Mouse (Mus musculus) kidney, adult 8-10 months (tissue): ENCODE data around the gene Spag9.
A peak's percentile ranks its signal among the peaks of the same experiment; 100 is the strongest.

ENCODE experiments used
- DNase-seq, 2 experiments: peaks; one replicate each; pipeline ENCODE4 v3.0.0; 2022

The Spag9 gene

DNA sequence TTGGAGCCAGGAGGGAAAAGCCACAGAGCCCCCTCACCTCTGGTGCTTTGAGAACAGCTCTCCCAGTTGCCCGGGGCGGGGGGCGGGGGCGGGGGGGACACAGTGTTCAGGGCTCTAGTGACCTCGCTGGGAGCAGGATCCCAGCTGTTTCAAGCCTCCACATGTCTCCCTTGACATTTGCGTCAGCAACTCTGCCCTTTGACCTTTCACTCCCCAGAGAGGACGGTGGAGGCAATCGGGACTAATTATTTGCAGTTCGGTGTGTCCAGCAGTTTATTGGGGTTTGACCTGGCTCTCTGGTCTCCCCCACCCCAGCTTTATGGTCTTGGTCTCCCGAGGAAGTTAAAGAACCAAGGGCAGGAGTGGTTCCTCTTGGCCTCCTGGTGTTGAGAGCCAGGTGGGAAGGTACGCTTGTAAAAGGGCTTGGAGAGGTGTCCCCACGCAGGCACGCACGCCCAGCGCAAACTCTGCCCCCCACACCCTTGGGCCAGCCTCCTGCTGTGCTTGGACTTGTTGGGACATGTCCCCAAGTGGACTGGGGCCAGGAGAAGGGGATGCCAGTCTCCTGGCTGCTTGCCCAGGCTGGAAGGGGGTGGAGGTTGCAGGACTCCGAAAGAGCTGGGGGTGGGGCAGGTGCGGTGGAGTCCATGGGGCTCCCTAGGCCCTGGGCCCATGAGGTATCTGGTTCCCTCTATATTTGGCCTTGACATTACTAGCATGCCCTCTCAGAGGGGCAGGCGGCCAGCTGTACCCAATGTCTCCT, 138.4 kb downstream of the Spag9 start:
- DNase-seq: peak; percentile 95 to 96

- peak in 1 of 2 experiments; percentile 52 for DNase-seq
These were observed 139.7 kb downstream of the Spag9 start for GRCm38 (mm10) chr11:94135581-94136001.

DNA sequence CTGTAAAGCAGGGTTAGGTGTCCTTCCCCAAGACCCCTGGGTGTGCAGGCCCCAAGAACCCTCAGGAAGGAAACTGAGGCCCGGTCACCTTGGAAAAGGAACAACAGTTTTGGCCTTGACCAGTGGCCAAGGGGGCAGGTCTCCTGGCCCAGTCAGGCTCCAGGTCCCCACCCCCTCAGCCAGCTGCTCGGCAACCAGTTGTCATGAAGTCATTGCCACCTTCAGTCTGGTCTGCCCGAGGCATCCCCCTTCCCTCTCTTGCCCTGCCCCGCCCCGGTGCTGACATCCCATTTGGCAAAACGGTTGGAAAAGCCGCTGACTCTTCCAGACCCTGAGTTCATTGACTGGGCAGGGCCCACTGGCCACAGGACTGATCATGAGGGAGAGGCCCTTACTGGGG, 140.8 kb downstream of the Spag9 start:
- peak; percentile 66 to 71 for DNase-seq

DNA sequence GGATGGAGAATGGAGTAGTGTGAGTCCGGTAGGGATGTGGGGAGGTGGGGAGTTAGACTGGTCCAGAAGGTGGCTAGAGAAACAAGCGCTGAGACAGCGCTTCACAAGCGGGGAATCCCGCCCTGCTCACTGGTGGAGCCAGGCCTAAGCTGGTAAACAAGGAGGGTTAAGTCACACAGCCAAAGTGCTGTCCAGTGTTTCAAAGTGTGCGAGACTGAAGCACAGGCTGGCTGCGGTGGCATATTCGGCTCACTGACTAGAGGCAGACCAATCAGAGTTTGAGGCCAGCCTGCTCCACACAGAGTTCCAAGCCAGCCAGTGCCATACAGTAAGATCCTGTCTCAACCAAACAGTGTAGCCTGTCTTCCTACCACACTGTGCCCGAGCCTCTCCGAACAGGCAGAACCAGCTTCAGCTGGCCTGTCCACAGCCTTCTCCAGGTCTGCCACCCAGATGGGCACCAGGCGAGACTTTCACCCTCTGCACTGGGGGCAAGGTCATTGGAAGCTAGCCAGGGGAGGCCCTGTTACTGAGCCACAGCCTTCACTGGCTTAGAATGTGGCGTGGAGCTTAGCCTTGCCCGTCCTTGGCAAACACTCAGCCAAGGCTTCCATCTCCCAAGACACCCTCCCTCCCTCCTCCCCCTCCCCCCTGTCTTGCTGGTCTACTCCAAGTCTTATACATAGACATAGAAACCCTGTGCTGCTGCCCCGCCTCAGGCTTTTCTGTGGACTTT, 141.6 kb downstream of the Spag9 start:
- DNase-seq: peak; percentile 94 to 96

DNA sequence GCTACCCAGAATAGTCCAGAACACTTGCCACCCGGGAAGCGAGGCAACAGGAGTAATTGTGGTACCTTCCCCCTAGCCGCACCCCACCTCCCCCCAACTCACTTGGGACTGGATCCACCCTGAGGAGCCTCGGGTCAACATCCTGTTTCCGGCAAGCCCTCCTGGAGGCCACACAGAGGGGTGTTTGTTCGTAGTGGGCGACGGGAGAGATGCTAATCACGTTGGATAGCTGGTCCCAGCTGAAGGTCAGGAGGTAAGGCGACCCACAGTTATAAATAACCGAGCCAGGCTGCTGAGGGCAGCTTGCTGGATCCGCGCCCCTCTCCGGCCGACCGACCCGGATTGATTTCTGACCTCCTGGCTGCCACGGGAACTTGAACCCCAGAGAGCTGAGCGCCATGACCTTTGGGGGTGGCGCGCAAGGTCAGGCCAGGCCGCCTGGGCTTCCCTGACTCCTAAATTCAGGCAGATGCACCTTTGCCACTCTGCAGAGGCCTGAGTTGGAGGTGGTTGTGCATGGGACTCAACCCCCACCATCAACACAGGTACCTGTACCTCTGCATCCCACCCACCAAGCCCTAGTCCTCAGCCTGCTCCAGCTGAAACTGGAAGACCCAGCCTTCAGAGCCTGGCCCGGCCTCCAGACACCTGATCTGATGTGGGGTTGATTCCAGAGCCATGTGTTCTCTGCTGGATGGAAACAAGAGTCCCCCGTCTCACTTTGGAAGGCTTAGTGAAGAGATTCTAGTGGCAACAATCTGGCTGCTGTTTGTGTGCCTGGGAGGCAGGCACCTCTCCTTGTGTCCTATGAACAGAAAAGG, 142.7 kb downstream of the Spag9 start:
- peak; percentile 77 to 82 for DNase-seq

GRCm38 (mm10) chr11:94139232-94139620, 143.3 kb downstream of the Spag9 start:
- no peak for DNase-seq

DNA sequence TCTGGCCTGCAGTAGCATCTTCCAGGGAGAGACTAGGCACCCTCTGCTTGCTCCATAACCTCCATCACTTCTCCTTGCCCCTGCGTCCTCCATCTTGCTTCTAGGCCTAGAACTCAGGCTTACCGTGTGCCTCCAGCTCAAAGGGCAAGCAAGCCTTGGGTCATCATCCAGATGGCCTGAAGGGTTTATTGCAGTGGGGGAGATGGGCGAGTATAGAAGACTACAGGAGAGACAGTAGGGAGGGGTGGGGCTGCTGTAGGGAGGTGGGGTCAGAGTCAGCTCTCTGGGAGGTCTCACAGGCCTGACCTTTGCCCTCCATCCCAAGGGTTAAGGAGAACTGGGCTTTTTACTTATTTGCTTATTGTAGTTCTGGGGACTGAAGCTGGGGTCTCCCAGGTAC, 144.6 kb downstream of the Spag9 start:
- no peak for DNase-seq

- no peak for DNase-seq
These were observed 145.7 kb downstream of the Spag9 start for GRCm38 (mm10) chr11:94141564-94141963.

GRCm38 (mm10) chr11:94143336-94143735, 147.4 kb downstream of the Spag9 start:
- no peak for DNase-seq

DNA sequence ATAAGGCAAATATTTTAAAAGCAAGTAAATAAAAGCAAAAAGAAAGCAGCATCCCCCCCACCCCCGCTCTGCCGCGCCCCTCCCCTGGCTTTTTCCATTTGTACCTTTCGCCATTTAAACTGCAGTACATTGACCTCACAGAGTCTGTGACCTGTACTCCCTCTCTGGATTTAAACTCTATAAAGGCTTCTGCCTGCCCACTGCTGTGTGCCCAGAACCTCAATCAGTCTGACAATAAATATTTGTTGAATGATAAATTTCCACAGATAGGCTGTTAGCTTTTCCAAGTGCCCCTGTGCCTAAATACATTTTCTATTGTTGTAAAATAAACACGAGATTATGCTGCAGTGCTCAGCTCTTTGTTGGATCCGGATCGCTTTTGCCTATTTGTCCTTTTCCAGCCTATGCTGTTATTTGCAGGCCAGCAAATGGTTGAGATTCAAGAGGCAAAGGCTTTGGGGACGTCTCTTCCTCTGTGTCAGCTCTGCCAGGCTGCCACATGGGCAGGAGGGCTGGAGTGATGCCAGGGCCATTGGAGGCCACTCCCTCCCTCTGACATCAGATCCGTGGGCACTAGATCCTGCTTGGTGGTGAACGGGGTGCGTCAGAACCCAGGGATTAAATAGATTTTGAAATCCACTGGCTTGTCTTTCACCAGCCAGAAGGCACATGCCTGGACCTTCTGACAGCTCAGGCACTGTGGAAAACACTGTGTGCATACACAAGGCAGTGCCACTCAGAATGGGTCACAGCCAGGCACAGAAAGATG, 149.1 kb downstream of the Spag9 start:
- DNase-seq: peak; percentile 80 to 87

- DNase-seq: no peak
These were observed 150.2 kb downstream of the Spag9 start for GRCm38 (mm10) chr11:94146049-94146605.

DNA sequence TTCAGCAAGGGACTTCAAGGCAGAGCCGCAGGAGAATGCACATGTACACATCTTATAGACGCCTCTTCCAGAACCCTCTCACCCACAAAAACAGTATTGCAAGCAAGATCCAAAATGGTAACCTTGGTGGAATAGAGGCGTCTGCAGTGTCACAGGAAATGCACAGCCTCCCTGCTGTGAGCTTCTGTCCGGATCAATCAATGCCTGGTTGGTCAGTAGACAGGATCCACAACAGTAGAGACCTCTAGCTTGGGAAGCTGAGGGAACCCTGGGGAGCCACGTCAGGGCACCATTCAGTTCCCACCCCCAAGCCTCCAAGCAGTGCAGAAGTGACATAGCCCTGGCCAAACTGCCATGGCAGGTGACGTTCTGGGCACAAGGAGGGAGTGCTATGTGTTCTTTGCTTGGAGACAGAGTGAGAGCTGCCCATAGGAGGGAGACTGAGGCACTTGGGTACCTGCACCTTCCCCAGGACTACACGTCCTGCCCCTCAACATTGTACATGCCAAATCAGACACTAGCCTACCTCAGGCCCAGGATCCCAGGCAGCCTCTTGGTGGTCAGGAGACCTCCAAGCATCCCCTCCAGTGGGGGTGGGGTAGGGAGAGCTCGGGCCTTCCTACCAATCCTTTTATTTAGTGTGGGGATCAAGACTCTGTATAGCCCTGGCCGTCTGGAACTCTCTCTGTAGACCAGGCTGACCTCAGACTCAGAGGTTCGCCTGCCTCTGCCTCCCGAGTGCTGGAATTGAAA, 151.0 kb downstream of the Spag9 start:
- no peak for DNase-seq

GRCm38 (mm10) chr11:94148105-94148696, 152.3 kb downstream of the Spag9 start:
- DNase-seq: no peak

GRCm38 (mm10) chr11:94148931-94149491, 153.1 kb downstream of the Spag9 start:
- peak in 1 of 2 experiments; percentile 32 for DNase-seq

DNA sequence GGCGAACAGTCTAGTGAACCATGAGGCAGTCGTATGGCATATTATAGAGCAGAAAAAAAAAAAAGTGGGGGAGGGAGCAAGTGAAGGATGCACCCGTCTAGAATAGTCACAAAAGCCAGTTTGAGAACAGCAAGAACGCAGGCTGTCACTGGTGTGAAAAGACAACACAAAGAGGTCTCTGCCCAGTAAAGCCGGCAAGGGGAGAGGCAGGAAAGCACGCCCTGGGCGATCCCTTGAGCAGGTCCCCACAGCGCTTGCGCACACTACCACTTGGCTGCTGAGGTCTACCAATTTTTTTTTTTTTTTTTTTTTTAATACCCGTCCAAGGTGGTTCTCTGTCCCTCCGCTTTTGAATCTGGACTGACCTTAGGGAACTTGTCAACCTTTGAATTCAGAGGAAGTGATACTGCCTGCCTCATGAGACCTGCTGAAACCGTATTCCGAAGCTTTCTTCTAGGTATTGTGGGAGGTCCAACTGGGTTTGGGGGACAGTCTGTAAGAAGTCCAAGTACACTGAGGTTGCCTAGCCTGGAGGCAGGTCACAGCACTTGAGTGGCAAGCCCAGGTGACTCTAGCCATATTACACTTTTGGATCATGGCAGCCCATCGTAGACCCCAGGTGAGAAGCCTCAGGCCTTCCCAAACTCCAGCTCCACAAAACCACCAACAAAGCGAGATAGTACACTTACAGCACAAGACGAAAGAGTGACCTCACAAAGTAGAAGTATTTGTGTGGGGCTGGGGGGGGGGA, 153.8 kb downstream of the Spag9 start:
- peak in 1 of 2 experiments; percentile 52 for DNase-seq

DNA sequence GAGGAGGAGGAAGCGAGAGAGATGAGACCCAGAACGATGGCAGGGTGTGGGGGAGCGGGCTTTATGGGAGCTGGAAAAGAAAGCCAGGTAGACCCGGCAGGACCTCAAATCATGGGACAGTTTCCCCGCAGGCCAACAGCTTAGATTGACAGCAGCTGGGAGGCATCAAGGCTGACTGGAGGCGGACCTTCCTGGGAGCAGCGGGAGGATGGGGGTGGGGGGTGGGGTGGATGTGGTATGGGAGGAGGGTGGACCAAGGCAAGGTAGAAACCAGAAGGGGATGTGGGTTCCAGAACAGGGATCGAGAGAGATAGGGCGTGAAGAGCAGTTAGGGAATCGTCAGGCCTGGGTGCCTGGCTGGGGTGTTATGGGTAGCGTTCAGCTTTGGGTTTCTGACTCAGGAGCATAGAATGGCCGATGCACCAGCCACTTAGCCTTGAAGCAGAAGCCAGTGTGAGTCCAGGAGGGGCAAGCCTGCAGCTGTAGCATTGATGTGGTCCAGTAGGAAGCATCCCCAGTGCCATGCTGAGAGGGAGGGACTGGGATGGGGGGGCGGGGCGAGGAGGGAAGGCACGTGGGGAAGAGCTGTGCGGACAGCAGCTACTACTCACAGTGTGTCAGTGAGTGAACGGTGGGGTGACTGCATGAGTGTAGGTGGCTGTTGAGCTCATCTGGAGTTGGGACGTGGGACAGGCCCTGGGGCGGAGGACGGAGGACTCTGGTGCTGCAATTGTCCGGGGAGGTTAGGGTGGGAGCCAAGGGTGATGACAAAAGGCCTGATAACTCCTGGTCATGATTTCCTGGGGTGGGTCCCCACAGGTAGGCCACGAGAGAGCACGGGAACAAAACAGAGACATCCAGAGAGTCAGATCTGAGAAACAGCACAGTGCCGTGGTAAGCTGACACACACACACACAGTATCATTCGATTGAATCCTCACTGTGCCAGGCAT, 154.9 kb downstream of the Spag9 start:
- DNase-seq: no peak

GRCm38 (mm10) chr11:94154201-94154600, 158.3 kb downstream of the Spag9 start:
- DNase-seq: no peak

GRCm38 (mm10) chr11:94158521-94158920, 162.6 kb downstream of the Spag9 start:
- DNase-seq: peak; percentile 93 to 95
